Mouse (Mus musculus) splenic B cell, adult 2 months (primary cell): Measurements from ENCODE around the gene Pcsk5.

Source experiments
- DNase-seq: peaks from one replicate; pipeline ENCODE4 v3.0.0-alpha.2; 2011; ENCODE audit warnings: low read depth, low spot score
- H3K27me3 ChIP-seq: 2 replicates; pipeline ENCODE4 v1.6.1; 2012; ENCODE audit warnings: mild to moderate bottlenecking, low read length, moderate library complexity, mixed read lengths; ENCODE audit not compliant: control insufficient read depth, poor library complexity, insufficient read depth, severe bottlenecking
- H3K36me3 ChIP-seq: 2 replicates; pipeline ENCODE4 v1.6.1; 2012; ENCODE audit warnings: mild to moderate bottlenecking, low read length, moderate library complexity, mixed read lengths; ENCODE audit not compliant: control insufficient read depth, poor library complexity, insufficient read depth, severe bottlenecking

Pcsk5 gene

GRCm38 (mm10) chr19:17603322-17603721 lies 234.1 kb downstream of the Pcsk5 start:
- H3K36me3 ChIP-seq = no peaks in the 10 kb centered on the region
- no peak for DNase-seq
- H3K27me3 ChIP-seq = no peaks in the 10 kb centered on the region

- DNase-seq = no peak
- Histone ChIP-seq H3K27me3 (no peaks in the 10 kb centered on the region), H3K36me3 (no peaks in the 10 kb centered on the region)
Measured at GRCm38 (mm10) chr19:17600347-17600746, 237.1 kb downstream of the Pcsk5 start.

GRCm38 (mm10) chr19:17592790-17593189 lies 244.6 kb downstream of the Pcsk5 start:
- H3K27me3 ChIP-seq = no peaks in the 10 kb centered on the region
- DNase-seq = no peak
- H3K36me3 ChIP-seq = no peaks in the 10 kb centered on the region

GRCm38 (mm10) chr19:17591335-17591734 lies 246.1 kb downstream of the Pcsk5 start:
- Histone ChIP-seq H3K36me3 (no peaks in the 10 kb centered on the region), H3K27me3 (no peaks in the 10 kb centered on the region)
- DNase-seq = no peak

- DNase-seq = no peak
- Histone ChIP-seq H3K36me3 (no peaks in the 10 kb centered on the region), H3K27me3 (no peaks in the 10 kb centered on the region)
Measured at GRCm38 (mm10) chr19:17590314-17590713, 247.1 kb downstream of the Pcsk5 start.

- H3K36me3 ChIP-seq = no peaks in the 10 kb centered on the region
- H3K27me3 ChIP-seq = no peaks in the 10 kb centered on the region
- DNase-seq = no peak
Measured at GRCm38 (mm10) chr19:17577412-17577811, 260.0 kb downstream of the Pcsk5 start.

- Histone ChIP-seq H3K27me3 (no peaks in the 10 kb centered on the region), H3K36me3 (no peaks in the 10 kb centered on the region)
- DNase-seq = no peak
Measured at GRCm38 (mm10) chr19:17574564-17574963, 262.9 kb downstream of the Pcsk5 start.

GRCm38 (mm10) chr19:17572315-17572714 lies 265.1 kb downstream of the Pcsk5 start:
- Histone ChIP-seq H3K36me3 (no peaks in the 10 kb centered on the region), H3K27me3 (no peaks in the 10 kb centered on the region)
- no peak for DNase-seq

- Histone ChIP-seq H3K27me3 (no peaks in the 10 kb centered on the region), H3K36me3 (no peaks in the 10 kb centered on the region)
- no peak for DNase-seq
Measured at GRCm38 (mm10) chr19:17570936-17571335, 266.5 kb downstream of the Pcsk5 start.

- H3K27me3 ChIP-seq = no peaks in the 10 kb centered on the region
- DNase-seq = no peak
- H3K36me3 ChIP-seq = no peaks in the 10 kb centered on the region
Measured at GRCm38 (mm10) chr19:17567264-17567663, 270.2 kb downstream of the Pcsk5 start.

GRCm38 (mm10) chr19:17566097-17566496 lies 271.3 kb downstream of the Pcsk5 start:
- H3K36me3 ChIP-seq = no peaks in the 10 kb centered on the region
- H3K27me3 ChIP-seq = no peaks in the 10 kb centered on the region
- no peak for DNase-seq

- Histone ChIP-seq H3K27me3 (no peaks in the 10 kb centered on the region), H3K36me3 (no peaks in the 10 kb centered on the region)
- no peak for DNase-seq
Measured at GRCm38 (mm10) chr19:17558764-17559163, 278.7 kb downstream of the Pcsk5 start.

- no peaks in the 10 kb centered on the region for H3K36me3 ChIP-seq
- H3K27me3 ChIP-seq = no peaks in the 10 kb centered on the region
- no peak for DNase-seq
Measured at GRCm38 (mm10) chr19:17555159-17555558, 282.3 kb downstream of the Pcsk5 start.

- no peak for DNase-seq
- Histone ChIP-seq H3K36me3 (no peaks in the 10 kb centered on the region), H3K27me3 (no peaks in the 10 kb centered on the region)
Measured at GRCm38 (mm10) chr19:17554571-17554970, 282.9 kb downstream of the Pcsk5 start.

GRCm38 (mm10) chr19:17553396-17554100 lies 283.9 kb downstream of the Pcsk5 start:
- DNase-seq = no peak
- Histone ChIP-seq H3K36me3 (no peaks in the 10 kb centered on the region), H3K27me3 (no peaks in the 10 kb centered on the region)
